Mouse (Mus musculus): Measurements from ENCODE around the gene Uqcrfs1.
A peak's percentile ranks its signal among the peaks of the same experiment; 100 is the strongest.

DNA sequence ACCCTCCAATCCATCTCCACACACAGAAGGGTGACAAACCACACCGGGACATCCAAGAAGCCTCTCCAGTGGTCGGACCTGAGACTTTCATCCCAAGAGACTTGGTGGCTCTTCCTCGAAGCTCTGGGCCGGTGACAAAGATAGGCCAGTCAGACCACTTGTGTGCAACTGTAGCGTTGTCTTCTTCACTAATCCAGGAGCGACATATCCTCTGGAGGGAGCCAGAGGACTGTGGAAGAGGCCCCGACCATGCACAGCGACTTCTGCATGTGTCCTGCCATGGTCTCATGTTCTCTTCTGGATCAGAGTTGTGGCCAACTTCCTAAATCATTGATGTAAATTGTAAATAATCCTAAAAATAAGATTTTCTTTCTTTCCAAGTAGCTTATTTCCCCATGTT, 21.6 kb upstream of the Uqcrfs1 start:
- no peak for TF ChIP-seq POLR2A (IDR thresholded peaks at IDR 0.05; ENCODE audit: borderline replicate concordance, control insufficient read depth, low read depth, low read length)
- peak; percentile 73 for TF ChIP-seq CTCF (IDR thresholded peaks at IDR 0.05; ENCODE audit: control insufficient read depth, insufficient read depth, low read length)

All from bone marrow, adult 2 months (tissue).